Mouse (Mus musculus) bone marrow, adult 2 months (tissue): ENCODE results near the gene Pgm2.

Source experiments
- CTCF ChIP-seq: fragments of 200-500 bp; IDR thresholded peaks from 2 replicates; pipeline ENCODE4 v1.5.1; 2011; ENCODE audit warnings: low read length, control low read depth; ENCODE audit not compliant: control insufficient read depth, insufficient read depth
- POLR2A ChIP-seq: fragments of 200-500 bp; IDR thresholded peaks from 2 replicates; pipeline ENCODE4 v1.6.1; 2011; ENCODE audit warnings: low read depth, mild to moderate bottlenecking, control low read depth, low read length, borderline replicate concordance; ENCODE audit not compliant: control insufficient read depth

DNA sequence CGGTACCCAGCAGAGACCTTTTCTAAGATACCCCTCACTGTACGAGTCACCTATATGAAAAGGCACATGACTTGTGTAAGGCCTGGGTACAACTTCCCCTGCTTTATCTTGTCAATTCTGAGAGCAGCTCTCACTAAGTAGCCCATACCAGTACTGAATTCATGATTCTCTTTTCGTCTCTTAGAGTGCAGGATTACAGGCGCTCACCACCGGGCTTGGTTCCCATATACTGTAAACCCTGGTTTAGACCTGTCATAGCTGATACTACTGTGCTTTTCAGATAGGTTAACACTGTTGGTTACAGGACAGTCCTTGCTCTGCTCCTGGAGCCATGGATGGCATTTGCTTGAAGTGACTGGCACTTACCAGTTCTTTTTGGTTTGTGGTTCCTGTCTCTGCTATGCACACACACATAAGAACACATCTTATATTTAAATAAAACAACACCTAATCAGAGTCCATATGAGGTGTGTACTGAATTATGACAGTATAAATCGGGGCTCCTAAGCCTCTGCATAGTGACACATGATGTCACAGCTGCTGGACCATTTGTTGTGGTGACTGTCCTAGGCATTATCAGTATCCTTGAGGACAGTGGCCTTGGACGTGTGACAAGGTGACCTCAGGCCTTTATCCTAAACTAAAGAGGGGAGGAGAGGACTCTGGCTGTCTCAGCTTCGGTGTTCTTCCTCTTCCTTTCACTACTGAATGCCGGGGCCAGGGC is 9.4 kb downstream of the Pgm2 start:
- TF ChIP-seq POLR2A, result no peak
- no peak for TF ChIP-seq CTCF
